Mouse (Mus musculus): Measurements from ENCODE around the gene Pip5kl1. TPM values are rescaled to one million over a fixed set of nuclear protein-coding genes. Genes with fewer than 3 reads are reported as not detected.

The Pip5kl1 gene
- total RNA-seq, 1 experiment from 2014 or later: not detected

DNA sequence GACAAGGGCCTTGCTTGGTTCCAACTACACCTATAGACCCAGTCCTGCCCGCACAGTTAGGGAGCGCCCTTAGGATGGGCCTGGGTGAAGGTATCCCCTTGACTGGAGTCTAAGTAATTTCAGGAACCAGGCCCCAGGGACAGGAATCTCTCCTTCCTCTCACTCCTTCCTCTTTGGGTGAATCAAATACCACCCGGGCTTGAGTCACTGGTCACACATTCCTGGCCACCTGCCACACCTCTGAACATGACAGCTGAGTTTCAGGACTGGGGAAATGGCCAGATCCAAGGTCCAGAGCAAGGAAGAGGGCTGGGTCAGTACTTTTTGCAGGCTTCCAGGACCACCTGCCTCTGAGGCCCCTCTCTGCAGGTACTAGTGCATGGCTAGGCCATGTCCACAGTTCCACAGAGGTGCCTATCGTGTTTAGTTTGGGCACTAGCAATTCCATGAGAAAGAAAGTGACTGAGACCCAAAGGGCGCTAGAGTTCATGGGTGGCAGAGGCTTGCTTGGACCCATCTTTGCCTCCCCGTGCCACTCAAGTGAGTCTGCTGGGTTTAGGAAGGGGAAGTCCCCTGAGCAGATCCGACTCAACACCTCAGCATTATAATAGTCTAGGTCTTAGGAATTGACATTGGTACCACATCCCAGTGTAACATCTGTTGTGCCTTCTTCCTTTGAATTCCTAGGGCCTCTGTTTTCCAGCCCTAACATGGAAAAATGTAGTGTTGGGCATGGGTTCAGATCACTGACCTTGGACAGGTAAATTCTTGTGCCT, 26.4 kb upstream of the Pip5kl1 start:
- DNase-seq: peak; percentile 81

GRCm38 (mm10) chr2:32549171-32549570, 25.4 kb upstream of the Pip5kl1 start:
- DNase-seq: no peak

- peak; percentile 72 for DNase-seq
Measured at GRCm38 (mm10) chr2:32549764-32550163, 24.8 kb upstream of the Pip5kl1 start.

GRCm38 (mm10) chr2:32551236-32551635, 23.4 kb upstream of the Pip5kl1 start:
- DNase-seq: no peak

- DNase-seq: no peak
Measured at GRCm38 (mm10) chr2:32553592-32554148, 20.9 kb upstream of the Pip5kl1 start.

DNA sequence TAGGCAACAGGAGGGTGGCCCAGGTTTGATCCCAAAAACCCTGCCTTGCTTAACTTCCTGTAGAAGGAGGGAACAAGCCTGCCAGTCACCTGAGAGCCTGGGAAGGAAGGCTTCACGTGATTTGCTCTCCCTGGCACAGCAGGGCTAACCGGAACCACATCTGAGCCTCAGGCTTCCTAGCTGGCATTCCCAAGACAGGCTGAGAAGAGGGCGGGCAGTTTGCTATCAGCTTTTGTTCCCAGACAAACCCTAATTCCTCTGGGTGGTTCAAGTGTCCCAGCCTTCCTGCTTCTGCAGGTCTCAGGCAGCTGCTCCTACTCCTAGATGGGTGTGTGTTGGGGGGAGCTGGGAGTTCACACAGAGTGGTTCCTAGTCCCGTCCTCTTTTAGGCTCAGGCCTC, 19.1 kb upstream of the Pip5kl1 start:
- no peak for DNase-seq

- DNase-seq: no peak
Measured at GRCm38 (mm10) chr2:32556019-32556418, 18.6 kb upstream of the Pip5kl1 start.

DNA sequence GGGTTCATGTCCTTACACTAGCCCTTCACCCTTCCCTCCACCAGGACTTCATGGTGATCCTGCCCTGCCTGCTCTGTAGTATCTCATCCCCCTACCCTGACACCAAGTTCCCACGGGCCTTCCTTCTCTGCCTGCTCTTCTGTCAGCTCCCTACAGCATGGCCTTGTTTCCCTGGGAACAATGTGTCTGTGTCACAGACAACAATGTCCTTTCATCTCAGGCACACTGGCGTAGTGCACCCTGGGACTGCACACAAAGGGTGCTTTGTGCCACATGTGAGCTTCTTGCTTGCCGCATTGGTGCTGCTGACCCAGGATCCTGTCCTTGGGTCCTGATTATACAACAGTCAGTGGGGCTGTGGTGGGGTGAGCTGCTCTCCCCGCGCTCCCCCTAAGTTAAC, 15.0 kb upstream of the Pip5kl1 start:
- DNase-seq: no peak

DNA sequence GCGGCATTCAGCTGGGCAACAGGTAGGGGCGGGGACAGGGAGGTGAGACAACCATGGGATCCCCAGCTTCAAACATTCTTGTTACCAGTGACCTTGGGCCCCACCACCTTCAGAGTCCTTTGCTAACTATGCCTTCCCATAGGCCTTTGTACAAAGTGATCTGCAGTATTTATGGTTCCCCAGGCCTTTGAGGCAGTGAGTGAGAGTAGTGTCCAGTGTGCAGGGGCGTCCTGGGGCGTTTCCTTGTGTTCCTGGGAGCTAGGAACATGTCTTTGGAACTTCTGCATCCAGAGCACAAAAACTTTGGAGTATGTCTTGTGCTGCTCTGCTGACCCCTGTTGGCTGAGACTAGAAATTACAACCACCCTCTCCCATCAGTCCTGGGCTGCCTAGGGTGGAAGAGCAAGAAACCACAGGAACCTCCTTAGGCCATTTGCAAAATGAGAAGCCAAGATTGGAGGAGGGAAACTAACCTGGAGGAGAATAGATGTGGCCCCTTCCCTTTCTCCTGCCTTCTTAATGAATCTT, 8.0 kb upstream of the Pip5kl1 start:
- DNase-seq: peak; percentile 81

GRCm38 (mm10) chr2:32568149-32568548, 6.4 kb upstream of the Pip5kl1 start:
- DNase-seq: no peak

DNA sequence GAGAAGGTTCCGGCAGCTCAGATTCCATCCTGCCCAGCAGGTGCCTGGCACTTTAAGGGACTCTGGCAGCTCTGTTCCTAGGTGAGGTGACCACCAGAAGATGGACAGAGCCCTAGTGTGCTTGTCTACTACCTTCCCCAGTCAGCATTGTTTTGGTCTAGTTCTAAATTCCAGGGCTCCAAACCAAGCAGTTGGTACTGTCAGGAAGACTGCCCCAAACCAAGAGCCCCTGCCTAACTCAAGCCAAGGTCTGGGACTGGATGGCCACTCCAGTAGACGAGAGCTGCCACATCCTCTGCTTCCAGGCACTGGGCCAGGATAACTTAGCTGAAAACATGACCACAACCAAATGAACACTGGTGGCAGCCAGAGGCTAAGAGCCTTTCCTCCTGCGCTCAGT, 5.7 kb upstream of the Pip5kl1 start:
- no peak for DNase-seq

- peak; percentile 94 for DNase-seq
Measured at GRCm38 (mm10) chr2:32570698-32571494, 3.7 kb upstream of the Pip5kl1 start, which contains the start of gene Dpm2. Gene Dpm2, plus strand, starts transcription at chr2:32570858.

DNA sequence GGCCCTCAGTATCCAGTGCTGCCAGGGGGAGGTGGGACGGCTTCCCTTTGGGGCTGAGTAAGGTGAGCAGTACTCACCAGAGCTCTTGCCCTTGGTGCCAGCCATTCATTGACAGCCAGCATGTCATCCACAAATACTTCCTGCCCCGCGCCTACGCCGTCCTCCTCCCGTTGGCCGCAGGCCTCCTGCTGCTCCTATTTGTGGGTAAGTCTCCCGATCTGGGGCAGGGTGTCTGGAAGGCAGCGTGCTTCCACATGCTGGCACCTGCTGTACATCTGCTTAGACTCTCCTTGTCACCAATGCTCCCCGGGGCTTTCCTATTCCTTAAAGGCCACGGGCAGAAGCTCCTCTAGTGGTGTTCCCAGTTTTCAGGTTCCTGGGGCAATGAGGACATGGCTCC, 2.4 kb upstream of the Pip5kl1 start:
- DNase-seq: no peak

- peak; percentile 52 for DNase-seq
Measured at GRCm38 (mm10) chr2:32574901-32575585, 446 bp downstream of the Pip5kl1 start.

DNA sequence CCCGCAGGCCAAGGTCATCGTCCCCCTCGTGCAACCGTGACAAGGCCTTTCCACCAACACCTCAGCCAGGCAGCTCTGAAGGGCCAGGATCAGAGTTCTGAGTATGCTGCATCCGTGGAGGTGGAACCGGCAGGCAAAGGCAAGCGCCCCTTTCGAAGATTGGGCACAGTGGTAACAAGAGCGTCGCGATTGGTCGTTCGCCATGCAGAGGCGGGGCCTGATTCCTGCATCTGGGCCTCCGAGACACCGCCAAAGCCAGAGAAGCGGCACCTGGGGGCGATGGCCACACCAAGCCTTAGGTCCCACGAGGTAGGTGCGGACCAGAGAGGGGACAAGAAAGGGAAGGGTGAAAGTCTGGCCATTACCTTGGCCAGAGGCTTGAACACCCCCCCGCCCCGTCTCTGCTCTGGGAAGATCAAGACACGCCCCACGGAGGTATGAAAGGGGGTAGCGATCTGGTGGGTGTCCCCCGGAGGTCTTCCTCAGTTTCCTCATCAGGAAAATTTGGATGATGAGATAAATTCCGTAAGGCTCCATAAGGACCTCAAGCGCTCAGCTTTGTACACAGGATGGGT, 1.1 kb downstream of the Pip5kl1 start, which contains the start of gene 9430097D07Rik:
9430097D07Rik (minus strand) TSS at position 99 of the 575 bp plus-strand sequence.
- peak; percentile 49 for DNase-seq

DNA sequence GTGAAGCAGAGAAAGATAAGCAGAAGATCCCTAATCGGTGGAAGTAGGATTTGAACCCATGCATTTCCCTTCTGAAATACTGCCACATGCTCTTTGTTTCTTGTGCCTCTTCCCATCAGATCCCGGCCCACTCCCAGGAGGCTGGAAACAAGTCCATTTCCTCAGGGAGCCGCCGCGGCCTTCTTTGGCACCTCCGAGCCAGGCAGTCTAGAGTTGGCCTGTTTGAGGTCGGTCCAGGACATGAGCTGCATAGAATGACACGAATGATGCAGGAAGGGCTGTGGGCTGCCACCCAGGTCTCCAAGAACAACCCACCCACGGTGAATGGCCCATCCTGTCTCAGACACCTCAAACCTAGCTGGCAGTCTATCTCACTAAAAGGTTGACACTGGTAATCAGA, 1.9 kb downstream of the Pip5kl1 start:
- no peak for DNase-seq

DNA sequence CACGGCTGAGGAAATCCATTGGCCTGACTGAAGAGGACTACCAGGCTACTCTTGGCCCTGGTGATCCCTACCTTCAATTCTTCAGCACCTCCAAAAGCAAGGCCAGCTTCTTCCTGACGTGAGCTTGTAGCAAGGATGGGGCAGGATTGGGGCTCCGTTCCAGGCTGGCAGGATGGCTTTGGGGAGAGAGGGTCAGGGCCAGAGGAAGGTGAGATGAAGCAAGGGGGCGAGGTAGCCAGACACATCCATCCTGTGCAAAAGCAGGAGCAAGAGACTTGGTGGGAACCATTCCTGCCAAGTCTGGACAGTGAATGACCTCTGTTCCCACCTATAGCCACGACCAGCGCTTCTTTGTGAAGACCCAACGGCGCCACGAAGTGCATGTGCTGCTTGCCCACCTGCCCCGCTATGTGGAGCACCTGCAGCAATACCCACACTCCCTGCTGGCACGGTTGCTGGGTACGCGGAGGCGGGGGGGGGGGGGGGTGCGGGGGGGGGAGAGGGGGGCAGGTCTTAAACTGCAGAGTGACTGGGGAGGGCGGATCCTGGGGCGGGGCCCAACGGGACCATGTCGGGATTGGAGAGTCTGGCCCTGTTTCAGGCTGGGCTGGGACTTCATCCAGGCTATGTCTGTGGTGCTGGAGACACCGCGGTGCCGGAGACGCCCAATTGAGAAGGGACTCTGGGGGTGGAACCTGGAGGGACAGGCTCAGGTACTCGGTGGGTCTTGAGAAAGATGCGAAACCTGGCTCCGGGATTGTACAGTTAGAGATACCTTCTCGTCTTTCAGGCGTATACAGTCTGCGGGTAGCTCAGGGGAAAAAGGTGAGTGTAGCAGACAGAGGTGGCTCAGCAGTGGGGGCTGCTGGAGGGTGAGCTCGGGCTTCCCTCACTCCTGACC, 3.8 kb downstream of the Pip5kl1 start:
- DNase-seq: peak; percentile 72

DNA sequence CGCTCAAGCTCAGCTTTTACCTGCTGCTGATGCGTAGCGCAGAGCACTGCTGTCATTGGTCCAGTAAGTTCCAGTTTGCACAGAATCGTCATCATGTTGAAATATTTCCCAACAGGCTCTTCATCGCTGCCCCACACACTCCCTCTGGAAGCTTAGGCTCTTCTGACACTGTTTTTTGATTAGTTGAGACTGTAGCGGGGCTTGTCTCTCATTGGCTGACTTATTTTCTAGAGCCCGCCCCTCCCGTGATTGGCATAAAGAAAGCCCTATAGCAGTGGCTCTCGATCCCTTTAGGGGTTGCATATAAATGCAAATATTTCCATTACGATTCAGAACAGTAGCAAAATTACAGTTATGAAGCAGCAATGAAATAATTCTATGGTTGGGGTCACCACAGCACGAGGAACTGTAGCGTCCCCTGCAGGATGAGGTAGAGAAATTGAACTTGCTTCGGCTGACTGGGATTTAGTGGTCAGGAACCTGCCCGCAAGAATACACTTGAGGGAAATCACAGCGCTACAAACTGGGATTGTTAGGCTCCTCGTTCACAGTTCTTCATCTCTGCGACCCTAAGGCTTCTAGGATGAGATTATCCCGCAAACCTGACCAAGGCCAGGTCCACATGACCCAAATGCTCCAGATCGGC, 7.0 kb downstream of the Pip5kl1 start:
- DNase-seq: peak; percentile 51

GRCm38 (mm10) chr2:32582830-32583799, 8.5 kb downstream of the Pip5kl1 start:
- peak; percentile 87 for DNase-seq

All from adrenal gland, postnatal 14 days (tissue).